Mouse (Mus musculus): ENCODE results near the gene Ttc25. TPM values are rescaled to one million over a fixed set of nuclear protein-coding genes. Genes with fewer than 3 reads are reported as not detected.
A peak's percentile ranks its signal among the peaks of the same experiment; 100 is the strongest.

Ttc25 gene
- polyA plus RNA-seq, 2 experiments = 0.14 to 0.55 TPM

- Histone ChIP-seq H3K27me3 (ENCODE audit: control insufficient read depth, insufficient read depth, low read length) (no peaks in the 10 kb centered on the region), H3K9me3 (ENCODE audit: control insufficient read depth, low read length) (no peaks in the 10 kb centered on the region), H3K36me3 (ENCODE audit: control insufficient read depth, insufficient read depth, low read length) (no peaks in the 10 kb centered on the region), H3K4me2 (replicated peaks; ENCODE audit: low read depth, low read length, severe bottlenecking) (no peak overlapping the region), H3K4me3 (replicated peaks; ENCODE audit: low read length) (no peak overlapping the region), H3K4me1 (ENCODE audit: control insufficient read depth, insufficient read depth, low read length) (peaks cover 9% of the 10 kb centered on the region; the same call in 1 of the 2 replicates), H3K27ac (replicated peaks; ENCODE audit: low read depth, low read length) (no peak overlapping the region), H3K9ac (ENCODE audit: low read depth, low read length, severe bottlenecking) (no peak overlapping the region)
- no peak for ATAC-seq (ENCODE audit: low FRiP score, low read depth)
- 76% methylated on average over 6 of the region's 6 CpGs for WGBS
- no peak for TF ChIP-seq POLR2A (IDR thresholded peaks at IDR 0.05; ENCODE audit: borderline replicate concordance, extremely low read depth, insufficient read depth, insufficient read length)
- no peak for DNase-seq (ENCODE audit: low spot score)
Observed at GRCm38 (mm10) chr11:100550101-100550500, 4.7 kb downstream of the Ttc25 start.

- H3K27ac ChIP-seq (replicated peaks; ENCODE audit: low read depth, low read length) = no peak overlapping the region
- no peak overlapping the region for H3K4me3 ChIP-seq (replicated peaks; ENCODE audit: low read length)
- 82% methylated on average over 4 of the region's 4 CpGs for WGBS
- no peaks in the 10 kb centered on the region for H3K27me3 ChIP-seq (ENCODE audit: control insufficient read depth, insufficient read depth, low read length)
- no peak for DNase-seq (ENCODE audit: low spot score)
- no peaks in the 10 kb centered on the region for H3K9me3 ChIP-seq (ENCODE audit: control insufficient read depth, low read length)
- no peak for ATAC-seq (ENCODE audit: low FRiP score, low read depth)
- no peaks in the 10 kb centered on the region for H3K36me3 ChIP-seq (ENCODE audit: control insufficient read depth, insufficient read depth, low read length)
- H3K9ac ChIP-seq (ENCODE audit: low read depth, low read length, severe bottlenecking) = no peak overlapping the region
- no peak overlapping the region for H3K4me2 ChIP-seq (replicated peaks; ENCODE audit: low read depth, low read length, severe bottlenecking)
- TF ChIP-seq POLR2A (IDR thresholded peaks at IDR 0.05; ENCODE audit: borderline replicate concordance, extremely low read depth, insufficient read depth, insufficient read length) = no peak
- H3K4me1 ChIP-seq (ENCODE audit: control insufficient read depth, insufficient read depth, low read length) = no peaks in the 10 kb centered on the region; the same call in 1 of the 2 replicates
Observed at GRCm38 (mm10) chr11:100552842-100553241, 7.4 kb downstream of the Ttc25 start.

- peak; percentile 77 for DNase-seq (ENCODE audit: low spot score)
- H3K4me3 ChIP-seq (replicated peaks; ENCODE audit: low read length) = no peak overlapping the region
- no peaks in the 10 kb centered on the region; the same call in 1 of the 2 replicates for H3K4me1 ChIP-seq (ENCODE audit: control insufficient read depth, insufficient read depth, low read length)
- H3K9ac ChIP-seq (ENCODE audit: low read depth, low read length, severe bottlenecking) = no peak overlapping the region
- no peaks in the 10 kb centered on the region for H3K27me3 ChIP-seq (ENCODE audit: control insufficient read depth, insufficient read depth, low read length)
- H3K9me3 ChIP-seq (ENCODE audit: control insufficient read depth, low read length) = no peaks in the 10 kb centered on the region
- H3K27ac ChIP-seq (replicated peaks; ENCODE audit: low read depth, low read length) = no peak overlapping the region
- WGBS = 19% methylated on average over 11 of the region's 11 CpGs
- no peak overlapping the region for H3K4me2 ChIP-seq (replicated peaks; ENCODE audit: low read depth, low read length, severe bottlenecking)
- TF ChIP-seq POLR2A (IDR thresholded peaks at IDR 0.05; ENCODE audit: borderline replicate concordance, extremely low read depth, insufficient read depth, insufficient read length) = no peak
- H3K36me3 ChIP-seq (ENCODE audit: control insufficient read depth, insufficient read depth, low read length) = no peaks in the 10 kb centered on the region
- no peak for ATAC-seq (ENCODE audit: low FRiP score, low read depth)
Observed at GRCm38 (mm10) chr11:100555583-100555982, 10.2 kb downstream of the Ttc25 start.

GRCm38 (mm10) chr11:100557563-100557962, 12.2 kb downstream of the Ttc25 start:
- Histone ChIP-seq H3K36me3 (ENCODE audit: control insufficient read depth, insufficient read depth, low read length) (no peaks in the 10 kb centered on the region), H3K4me3 (replicated peaks; ENCODE audit: low read length) (no peak overlapping the region), H3K9ac (ENCODE audit: low read depth, low read length, severe bottlenecking) (no peak overlapping the region), H3K9me3 (ENCODE audit: control insufficient read depth, low read length) (no peaks in the 10 kb centered on the region), H3K4me2 (replicated peaks; ENCODE audit: low read depth, low read length, severe bottlenecking) (no peak overlapping the region), H3K4me1 (ENCODE audit: control insufficient read depth, insufficient read depth, low read length) (no peaks in the 10 kb centered on the region; the same call in 1 of the 2 replicates), H3K27ac (replicated peaks; ENCODE audit: low read depth, low read length) (no peak overlapping the region), H3K27me3 (ENCODE audit: control insufficient read depth, insufficient read depth, low read length) (no peaks in the 10 kb centered on the region)
- no peak for ATAC-seq (ENCODE audit: low FRiP score, low read depth)
- TF ChIP-seq POLR2A (IDR thresholded peaks at IDR 0.05; ENCODE audit: borderline replicate concordance, extremely low read depth, insufficient read depth, insufficient read length) = no peak
- 75% methylated on average over 3 of the region's 3 CpGs for WGBS
- DNase-seq (ENCODE audit: low spot score) = no peak

- Histone ChIP-seq H3K27me3 (ENCODE audit: control insufficient read depth, insufficient read depth, low read length) (no peaks in the 10 kb centered on the region), H3K27ac (replicated peaks; ENCODE audit: low read depth, low read length) (no peak overlapping the region), H3K36me3 (ENCODE audit: control insufficient read depth, insufficient read depth, low read length) (no peaks in the 10 kb centered on the region), H3K9me3 (ENCODE audit: control insufficient read depth, low read length) (no peaks in the 10 kb centered on the region), H3K4me1 (ENCODE audit: control insufficient read depth, insufficient read depth, low read length) (no peaks in the 10 kb centered on the region; the same call in 1 of the 2 replicates), H3K4me3 (replicated peaks; ENCODE audit: low read length) (no peak overlapping the region), H3K4me2 (replicated peaks; ENCODE audit: low read depth, low read length, severe bottlenecking) (no peak overlapping the region), H3K9ac (ENCODE audit: low read depth, low read length, severe bottlenecking) (no peak overlapping the region)
- WGBS = 38% methylated on average over 7 of the region's 7 CpGs
- DNase-seq (ENCODE audit: low spot score) = no peak
- TF ChIP-seq POLR2A (IDR thresholded peaks at IDR 0.05; ENCODE audit: borderline replicate concordance, extremely low read depth, insufficient read depth, insufficient read length) = no peak
- no peak for ATAC-seq (ENCODE audit: low FRiP score, low read depth)
Observed at GRCm38 (mm10) chr11:100559476-100559875, 14.1 kb downstream of the Ttc25 start.

GRCm38 (mm10) chr11:100561748-100562147, 16.3 kb downstream of the Ttc25 start:
- Histone ChIP-seq H3K9ac (ENCODE audit: low read depth, low read length, severe bottlenecking) (no peak overlapping the region), H3K27me3 (ENCODE audit: control insufficient read depth, insufficient read depth, low read length) (no peaks in the 10 kb centered on the region), H3K4me2 (replicated peaks; ENCODE audit: low read depth, low read length, severe bottlenecking) (no peak overlapping the region), H3K9me3 (ENCODE audit: control insufficient read depth, low read length) (no peaks in the 10 kb centered on the region), H3K36me3 (ENCODE audit: control insufficient read depth, insufficient read depth, low read length) (no peaks in the 10 kb centered on the region), H3K4me3 (replicated peaks; ENCODE audit: low read length) (no peak overlapping the region), H3K4me1 (ENCODE audit: control insufficient read depth, insufficient read depth, low read length) (no peaks in the 10 kb centered on the region), H3K27ac (replicated peaks; ENCODE audit: low read depth, low read length) (no peak overlapping the region)
- TF ChIP-seq POLR2A (IDR thresholded peaks at IDR 0.05; ENCODE audit: borderline replicate concordance, extremely low read depth, insufficient read depth, insufficient read length) = no peak
- DNase-seq (ENCODE audit: low spot score) (no peak), ATAC-seq (ENCODE audit: low FRiP score, low read depth) (no peak)
- WGBS = 72% methylated on average over 5 of the region's 5 CpGs
